Mouse (Mus musculus): ENCODE results near the gene Crhr2. TPM values are rescaled to one million over a fixed set of nuclear protein-coding genes. Genes with fewer than 3 reads are reported as not detected.

Gene Crhr2
- total RNA-seq, 2 experiments from 2014 or later, result 18.3 to 21.7 TPM

DNA sequence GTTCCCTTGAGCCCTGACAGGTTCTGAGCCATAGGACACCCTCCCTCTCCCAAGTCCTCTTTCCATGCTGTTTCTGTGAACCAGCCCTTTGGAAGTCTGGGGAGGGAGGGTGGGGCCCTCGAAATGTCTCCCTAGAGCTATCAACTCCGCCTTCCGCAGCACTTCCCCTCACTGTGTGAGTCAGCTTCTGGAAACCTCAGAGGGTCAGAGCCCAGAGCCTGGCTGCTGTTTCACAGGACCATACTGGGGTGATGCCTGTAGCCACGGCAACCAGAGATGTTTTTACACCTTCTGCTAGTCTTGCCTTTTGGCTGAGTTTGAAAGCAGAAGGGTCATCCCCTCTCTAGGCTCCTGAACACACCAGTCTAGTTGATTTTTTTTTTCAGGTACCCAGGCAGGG is 9.8 kb downstream of the Crhr2 start:
- DNase-seq, result peak; percentile 46

DNA sequence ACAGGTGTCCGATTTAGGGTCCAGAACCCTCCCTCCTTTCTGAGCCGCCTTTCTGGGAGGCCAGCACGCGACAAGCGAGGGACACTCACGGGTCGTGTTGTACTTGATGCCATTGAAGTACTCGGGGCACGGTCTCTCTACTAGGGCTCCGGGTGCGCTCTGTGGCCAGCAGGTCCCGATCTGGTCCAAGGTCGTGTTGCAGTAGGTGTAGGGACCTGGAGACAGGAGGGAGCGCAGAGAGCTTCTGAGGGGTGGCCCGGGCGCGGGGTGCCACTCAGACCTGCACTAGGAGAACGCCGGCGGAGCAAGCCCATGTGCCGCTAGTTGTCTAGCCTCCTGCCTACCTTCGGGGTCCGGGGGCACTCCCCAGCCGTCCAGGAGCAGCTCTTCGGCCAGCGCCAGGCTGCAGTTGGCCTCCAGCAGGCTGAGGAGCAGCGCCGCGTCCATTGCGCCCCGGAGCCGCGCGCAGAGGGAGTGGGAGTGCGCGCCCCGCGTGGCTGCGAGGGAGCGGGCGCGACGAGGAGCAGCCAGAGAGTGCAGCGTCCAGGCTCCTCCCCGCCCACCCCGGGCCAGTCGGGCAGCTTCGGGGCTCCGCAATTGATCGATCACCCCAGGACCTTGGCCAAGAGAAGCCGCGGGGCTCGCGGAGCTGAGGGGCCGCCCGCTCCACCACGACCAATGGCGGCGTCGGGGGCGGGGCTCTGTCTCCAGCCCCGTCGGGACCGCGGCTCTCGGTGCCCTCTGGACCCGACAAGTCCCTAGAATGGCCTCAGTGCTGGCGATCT is 15.3 kb downstream of the Crhr2 start:
- no peak for DNase-seq

DNA sequence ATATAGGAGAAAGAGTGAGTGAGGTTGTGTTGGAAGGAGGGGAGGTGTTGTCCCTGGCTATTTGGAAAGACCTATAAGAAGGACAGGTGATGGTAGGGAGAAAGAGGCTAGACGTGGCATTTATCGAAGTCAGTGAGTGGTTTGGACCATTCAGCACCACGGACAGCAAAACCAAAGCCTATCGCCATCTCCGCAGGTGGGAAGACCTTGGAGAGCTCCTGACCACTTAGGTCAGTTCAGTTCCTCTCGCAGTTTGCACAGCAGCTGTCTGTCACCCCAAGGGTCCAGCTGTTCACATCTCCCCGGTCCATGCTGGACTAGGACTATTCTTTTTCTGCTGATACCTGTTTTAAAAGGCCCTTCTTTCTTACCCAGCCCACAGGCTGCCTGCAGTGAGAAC is 24.5 kb downstream of the Crhr2 start:
- DNase-seq, result no peak

DNA sequence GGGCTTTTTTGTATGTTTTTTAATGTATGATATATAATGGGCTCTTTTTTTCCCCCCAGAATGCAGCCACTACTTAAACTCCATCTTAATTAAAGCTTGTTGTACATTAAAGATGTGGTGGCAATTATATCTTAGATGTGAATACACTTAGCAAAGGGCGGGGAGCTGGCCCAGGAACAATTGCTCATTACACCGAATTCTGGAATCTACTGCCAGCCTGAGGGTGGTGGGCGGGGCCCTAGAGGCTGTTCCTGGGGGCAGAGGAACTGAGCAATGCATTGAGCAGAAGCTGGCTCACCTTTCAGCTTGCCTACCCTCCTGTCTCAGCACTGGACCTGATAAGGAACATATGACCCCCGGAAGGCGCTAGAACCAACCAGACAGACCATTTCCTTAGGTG is 34.2 kb downstream of the Crhr2 start:
- DNase-seq, result no peak

DNA sequence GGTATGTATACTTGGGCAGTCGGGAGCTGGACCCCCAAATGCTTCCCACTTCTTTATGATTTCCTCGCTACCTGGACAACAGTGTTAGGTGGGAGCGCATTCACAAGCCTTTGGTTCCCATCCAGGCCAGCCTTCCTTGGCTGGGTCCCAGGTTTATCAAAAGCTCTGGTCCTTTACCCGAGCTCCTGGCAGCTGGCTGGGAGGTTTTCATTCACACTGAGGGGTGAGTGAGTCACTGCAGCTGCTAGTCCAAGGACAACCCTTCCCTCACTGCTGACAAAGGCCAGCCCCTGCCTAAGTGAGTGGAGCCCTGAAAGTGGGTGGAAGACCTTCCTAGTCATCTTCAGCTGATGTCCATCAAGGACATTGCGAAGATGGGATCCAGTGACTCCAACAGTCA is 34.8 kb downstream of the Crhr2 start:
- DNase-seq, result no peak

DNA sequence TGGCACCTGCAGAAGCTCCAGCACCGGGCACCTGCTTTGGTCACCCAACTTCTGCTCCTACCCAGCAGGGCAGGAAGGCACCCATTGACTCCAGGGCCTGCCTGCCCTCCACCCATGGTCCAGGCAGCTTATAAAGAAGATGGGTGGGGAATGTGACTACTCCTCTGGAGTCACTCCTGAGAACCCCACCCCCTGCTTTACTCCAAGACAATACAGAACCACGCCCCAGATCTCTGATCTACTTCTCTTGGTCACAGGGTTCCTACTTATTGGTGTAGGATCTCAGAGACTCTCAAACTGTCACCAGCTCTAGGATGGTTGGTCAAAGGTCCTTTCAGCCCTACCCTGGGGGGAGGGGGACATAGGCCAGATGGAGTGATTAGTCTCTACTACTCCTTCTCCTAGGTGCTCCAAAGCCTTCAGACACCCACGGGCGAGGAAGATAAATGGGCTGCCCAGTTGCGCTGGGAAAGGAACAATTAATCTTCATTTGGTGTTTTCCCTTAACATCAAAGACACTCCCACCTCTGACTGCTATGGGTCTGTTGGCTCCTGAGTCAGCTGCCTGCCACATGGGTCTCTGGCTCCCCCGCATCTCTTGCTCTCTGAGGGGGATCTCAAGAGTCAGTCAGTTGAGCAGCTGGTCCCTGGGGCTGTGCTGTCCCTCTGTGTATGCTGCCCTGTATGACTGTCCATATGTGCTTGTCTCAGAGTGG is 39.2 kb downstream of the Crhr2 start:
- DNase-seq, result no peak

DNA sequence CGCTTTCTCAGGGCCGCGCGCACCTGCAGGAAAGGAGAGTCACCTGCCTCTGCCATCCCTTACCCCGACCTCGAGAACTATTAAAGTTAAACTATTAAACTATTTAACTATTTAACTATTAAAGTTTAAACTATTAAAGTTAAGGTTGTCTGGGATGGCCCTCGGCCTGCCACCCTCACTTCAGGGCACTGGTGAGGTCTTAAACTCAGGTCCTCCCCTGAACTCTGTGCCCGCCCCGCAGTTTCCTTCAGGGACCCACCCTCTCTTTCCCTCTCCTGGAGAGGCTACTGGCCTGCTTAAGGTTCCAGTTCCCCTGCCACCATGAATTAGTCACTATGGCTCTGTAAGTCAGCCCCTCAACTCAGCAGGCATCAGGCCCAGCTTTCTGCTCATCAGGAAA is 41.4 kb downstream of the Crhr2 start:
- DNase-seq, result no peak

DNA sequence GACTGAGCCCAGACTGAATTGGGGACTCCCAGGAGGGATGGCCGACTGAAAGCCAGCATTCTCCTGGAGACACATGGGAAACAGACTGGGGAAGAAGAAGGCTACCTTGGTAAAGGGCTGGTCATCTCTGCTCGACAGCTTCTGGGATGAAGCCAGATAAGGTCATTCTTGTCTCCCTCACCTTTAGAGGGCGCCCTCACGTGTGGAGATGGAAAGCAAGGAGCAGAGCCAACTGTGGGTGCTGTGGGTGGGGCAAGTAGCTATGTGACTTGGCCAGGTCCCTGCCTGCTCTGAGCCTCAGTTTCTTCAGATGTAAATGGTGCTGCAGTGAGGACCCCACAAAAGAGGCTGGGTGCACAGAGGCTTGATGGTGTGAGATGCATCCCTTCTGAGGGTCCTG is 42.2 kb downstream of the Crhr2 start:
- no peak for DNase-seq

DNA sequence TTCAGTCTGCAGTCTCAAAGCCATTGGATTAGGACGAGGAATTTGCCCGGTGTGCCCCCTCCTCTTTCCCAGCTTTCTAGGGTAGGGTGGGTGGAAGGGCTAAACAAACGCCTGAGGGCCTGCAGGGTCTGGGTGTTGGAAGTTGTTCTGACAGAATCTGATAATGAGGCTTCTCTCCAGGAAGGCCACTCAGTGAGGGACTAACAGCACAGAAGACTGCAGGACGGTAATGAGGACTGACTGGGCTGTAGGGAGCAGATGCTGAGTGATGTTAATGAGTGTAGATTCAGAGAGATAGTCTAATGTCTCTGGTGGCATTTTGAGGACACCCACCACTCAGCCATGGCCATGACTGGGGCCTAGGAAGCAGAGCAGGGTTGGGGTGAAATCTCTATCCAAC is 45.5 kb downstream of the Crhr2 start:
- no peak for DNase-seq

DNA sequence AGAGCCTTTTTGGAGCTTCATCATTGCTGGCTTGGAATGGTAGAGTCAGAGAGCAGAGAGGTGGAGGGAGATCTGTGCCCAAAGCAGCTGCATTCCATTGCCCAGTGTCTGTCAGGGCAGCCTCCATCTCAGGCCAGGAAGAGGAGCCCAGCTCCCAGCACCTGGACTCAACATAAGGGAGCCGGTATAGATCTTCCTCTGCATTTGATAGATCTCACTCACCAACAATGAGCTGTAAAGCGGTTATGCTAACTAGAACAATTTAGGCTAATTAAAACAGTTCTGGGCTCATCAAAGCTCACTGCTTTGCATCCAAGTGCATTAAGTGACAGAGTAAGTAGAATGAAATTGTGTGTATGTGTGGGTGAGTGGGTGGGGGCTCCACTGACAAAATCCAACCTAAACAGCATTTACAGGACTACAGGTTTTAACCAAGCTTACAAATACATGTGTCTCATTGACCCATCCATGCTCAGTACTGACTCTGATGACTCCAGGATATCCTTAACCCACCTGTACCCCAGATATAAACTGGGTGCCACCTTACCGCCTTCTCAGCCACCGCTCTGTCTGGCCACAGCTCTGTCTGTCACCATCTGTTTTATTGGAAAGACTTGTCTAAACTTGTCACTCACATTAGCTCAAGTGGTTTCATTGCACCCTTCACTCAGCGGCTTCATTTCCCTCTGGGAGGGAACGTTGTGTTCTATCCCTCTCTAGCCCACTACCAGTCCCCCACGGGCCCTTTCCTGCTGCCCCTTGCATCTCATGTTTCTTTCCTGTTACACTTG is 50.4 kb downstream of the Crhr2 start:
- no peak for DNase-seq

DNA sequence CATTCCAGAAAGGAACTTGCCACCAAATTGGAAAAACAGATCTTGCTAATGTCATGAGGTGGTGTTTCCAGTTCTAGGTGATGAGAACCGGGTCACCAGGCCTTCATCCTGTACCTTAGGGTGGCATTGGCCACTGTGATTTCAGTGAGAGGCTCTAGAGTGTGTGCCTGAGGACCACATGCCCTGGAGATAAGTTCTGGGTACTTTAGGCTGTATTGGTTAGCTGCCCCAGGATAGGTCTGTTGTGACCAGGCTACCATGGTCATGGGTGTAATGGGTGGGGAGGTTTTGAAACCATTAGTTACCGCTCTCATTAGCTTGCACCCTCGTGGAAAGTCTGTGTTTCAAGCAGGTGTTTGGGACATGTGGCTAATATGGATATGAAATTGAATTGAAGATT is 51.4 kb downstream of the Crhr2 start:
- no peak for DNase-seq

DNA sequence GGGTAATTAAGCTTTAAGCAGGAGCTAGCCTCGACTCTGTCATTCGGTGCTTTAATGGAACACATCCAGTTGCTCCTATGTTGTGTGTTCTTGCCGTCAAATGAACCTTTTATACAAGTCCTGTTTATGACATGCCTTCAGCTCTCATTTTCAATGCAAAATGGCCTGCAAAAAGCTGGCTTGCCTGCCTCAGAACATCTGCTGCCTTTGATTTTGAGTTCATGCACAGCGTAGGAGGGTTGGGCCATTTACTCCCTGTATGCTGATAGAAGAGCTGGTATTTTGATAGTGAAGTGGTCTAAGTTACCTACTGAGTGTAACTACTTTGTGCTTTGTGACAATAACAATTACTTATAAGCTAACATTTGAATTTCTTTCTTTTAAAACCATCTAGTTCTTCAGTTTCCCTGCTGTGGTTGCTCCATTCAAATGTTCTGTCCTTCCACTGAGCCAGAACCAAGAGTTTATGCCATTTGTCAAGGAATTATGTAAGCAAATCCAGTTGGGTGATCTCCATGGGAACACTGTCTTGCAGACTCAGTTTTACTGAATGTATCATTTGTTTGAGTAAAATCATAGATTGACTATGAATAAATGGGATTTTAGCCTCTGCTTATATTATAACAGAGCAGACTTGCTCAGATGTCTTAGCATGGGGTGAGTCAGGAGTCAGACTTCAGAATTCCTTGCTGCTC is 56.1 kb downstream of the Crhr2 start:
- DNase-seq, result no peak

DNA sequence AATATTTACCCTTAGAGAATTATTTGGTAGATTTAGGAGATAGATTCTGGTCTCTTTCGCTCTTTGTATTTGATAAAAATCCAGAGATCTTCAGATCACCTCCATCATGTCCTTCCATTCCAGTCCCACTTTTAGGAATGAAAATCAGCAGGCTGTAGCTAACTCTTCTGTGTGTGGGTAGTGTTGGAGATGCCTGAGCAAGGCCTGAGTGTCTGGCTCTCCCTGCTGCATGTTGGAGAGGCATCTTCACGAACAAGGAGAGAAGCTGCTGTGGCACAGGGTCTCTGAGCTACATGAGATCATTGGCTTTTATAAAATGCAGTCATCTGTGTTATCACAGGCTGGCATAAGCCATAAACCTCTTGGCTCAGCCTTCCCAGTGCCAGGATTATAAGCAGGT is 66.9 kb downstream of the Crhr2 start:
- no peak for DNase-seq

DNA sequence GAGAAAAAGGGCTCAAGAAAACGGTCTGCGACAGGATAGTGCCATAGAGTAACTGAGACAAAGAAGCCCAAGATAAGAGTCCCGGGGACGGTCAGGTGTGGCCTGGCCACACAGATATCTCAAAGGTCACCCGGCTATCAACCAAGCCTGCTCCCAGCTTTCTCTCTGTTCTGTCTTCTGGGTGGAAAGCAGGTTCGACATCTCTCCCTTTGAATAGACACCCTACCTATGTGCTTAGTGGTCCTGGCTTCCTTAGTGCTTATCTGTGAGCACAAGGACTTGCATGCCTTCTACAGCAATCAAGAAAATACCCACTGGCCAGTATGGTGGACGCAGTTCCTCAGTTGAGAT is 68.4 kb downstream of the Crhr2 start:
- DNase-seq, result no peak

DNA sequence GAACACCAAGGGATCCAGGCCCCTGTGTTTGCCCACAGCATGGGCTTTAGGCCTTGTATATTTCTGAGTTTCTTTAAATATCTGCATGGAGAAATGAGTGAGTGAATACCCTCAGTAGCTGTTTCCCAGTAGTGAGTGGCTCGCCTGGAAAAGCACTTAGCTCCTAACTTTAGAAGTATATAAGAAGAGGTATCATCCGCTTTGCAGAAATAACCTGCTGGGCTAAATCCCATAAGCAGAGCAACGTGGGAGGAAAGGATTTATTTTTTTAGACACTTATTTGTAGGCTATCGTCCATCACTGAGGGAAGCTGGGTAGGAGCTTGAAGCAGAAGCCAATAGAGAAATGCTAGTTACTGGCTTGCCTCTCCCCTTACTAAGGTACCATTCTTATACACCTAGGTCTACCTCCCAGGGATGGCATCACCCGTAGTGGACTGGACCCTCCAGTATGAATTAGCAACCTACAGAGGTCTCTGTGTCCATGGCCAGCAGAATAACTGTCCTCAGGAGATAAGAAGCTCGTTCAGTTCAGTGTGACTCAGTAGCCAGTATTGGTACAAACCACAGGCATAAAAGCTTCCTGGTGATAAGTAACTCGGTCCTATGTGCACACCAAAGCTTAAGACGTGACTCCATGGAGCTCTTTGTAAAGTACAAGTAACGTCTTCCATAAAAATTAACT is 68.9 kb downstream of the Crhr2 start:
- no peak for DNase-seq

DNA sequence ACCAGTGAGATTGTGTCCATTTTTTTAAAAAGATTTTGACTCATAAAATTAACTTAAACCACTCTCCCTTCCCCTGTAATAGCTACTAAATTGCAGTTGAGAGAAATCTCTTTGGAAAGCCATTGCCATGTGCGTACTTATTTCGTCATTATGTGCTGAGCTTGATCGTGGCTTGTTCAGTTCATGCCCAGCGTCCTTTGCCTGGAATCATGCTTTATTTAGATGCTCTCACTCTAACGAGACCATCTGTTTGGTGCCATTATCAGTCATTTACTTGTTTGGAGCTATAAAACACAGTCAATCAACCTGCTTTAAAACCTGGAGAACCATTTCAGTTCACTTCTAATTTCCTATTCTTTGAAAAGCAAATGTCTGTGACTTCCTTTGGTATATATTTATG is 70.6 kb downstream of the Crhr2 start:
- no peak for DNase-seq

DNA sequence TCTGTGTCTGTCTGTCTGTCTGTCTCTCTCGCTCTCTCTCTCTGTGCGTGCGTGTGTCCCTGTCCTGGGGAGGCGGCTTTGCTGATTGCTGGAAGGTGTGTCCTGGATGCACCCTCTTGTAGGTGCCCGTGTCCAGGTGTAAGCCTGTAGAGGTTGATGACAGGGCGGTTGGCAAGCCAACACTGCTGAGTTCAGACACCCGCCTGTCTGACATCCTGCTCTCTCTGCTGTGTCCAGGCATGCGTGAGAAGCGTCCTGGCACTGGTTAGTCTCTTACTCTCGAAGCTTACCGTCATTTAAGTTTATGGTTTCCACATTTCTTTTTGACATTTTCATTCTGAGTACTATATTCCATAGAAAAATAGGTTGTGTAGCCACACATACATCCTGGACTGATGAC is 71.5 kb downstream of the Crhr2 start:
- DNase-seq, result no peak

DNA sequence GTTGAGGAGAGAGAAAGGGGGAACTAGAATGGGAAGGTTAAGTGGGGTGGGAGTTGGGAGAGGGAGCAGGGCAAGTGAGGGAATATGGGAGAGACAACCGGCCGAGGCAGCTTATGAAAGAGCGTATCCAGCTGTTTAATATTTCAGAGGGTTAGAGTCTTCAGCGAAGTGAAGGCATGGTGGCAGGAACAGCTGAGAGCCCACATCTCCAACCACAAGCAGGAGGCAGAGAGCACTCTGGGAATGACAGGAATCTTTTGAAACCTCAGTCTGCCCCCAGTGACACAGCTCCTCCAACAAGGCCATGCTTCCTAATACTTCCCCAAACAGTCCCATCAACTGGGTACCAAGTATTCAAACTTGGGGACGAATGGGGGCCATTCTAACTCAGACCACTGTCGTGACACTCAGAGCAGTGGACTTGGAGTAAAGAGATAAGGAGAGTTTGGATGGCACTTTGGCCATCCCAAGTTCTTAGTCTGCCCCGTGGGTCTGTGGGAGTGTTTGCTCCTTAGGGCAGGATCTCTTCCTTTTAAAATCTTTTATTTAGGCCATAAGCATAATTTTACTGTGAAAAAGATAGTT is 72.5 kb downstream of the Crhr2 start:
- DNase-seq, result no peak

DNA sequence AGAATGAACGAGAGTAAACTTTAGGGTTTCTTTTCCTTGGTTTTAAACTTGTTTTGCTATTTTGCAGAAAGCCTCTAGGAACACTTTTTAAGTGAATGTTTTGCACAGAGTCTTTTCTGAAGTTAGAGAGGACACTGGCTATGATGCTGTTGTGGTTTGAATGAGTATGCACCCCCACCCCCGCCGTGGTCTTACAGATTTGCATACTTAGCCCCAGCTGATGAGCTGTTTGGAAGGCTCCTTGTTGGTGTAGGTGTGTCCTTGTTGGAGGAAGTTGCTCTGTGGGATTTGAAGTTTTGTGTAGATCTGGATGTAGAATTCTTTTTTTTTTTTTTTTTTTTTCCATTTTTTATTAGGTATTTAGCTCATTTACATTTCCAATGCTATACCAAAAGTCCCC is 75.4 kb downstream of the Crhr2 start:
- DNase-seq, result no peak

DNA sequence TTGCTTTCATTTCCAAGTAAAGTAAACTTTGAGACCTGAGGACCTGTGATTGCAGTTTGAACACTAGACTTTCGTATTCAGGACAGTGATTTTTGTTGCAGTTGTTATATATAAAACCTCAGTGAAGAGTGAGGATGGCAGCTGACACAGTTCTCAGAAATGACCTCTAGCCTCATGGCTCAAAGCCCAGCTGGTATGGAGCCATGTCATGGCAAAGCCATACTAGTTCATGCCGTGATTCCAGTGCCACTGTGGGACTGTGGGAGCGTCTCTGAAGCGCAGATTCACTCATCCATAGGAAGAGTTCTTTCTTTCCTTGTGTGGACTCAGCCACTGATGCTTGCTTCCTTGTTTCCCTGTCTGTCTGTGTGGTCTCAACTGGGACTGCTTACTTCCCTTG is 78.3 kb downstream of the Crhr2 start:
- DNase-seq, result no peak

DNA sequence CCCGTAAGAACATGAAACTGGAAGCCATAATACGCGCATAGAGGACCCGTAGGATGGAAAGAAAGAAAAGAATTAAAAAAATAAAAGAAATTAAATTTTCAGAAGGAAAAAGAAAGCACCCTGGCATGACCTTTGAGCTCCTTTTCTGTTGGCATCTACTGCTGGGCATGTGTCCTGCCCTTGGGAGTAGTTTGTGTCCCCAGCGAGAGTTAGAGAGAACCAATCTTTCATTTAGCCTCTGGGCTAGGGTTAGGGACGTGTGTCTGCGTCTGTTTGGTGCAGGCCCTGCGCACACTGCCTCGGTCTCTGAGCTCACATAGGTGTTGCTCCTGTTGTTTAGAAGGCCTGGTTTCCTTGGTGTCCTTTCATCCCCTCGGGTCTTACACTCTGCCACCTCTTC is 83.6 kb downstream of the Crhr2 start:
- DNase-seq, result no peak

DNA sequence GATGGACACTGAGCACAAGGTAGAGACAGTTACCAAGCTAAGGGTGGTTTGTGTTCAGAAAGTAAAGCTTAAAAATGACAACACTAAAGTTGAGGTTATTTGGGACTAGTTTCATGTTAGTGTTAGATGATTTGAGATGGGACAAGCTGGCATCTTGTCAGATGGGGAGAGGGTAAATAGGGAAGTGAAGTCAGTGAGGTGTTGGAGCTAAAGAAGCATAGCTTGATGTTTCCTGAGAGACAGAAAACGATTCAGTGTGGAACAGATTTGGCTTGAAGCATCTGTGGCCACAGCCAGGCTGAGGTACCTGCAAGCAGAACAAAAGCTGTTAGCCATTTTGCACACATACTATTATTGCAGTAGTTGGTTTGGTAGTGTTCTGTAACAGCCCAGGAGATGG is 87.5 kb downstream of the Crhr2 start:
- DNase-seq, result no peak

Data from gastrocnemius, postnatal 25 days (tissue).